Mouse (Mus musculus) right cerebral cortex, adult 18-20 months (tissue): Measurements from ENCODE around the gene Hpca.

Source experiments
- DNase-seq: peaks from one replicate; pipeline ENCODE4 v3.0.0; 2022; ENCODE audit warnings: mixed read lengths

The Hpca gene

GRCm38 (mm10) chr4:129135637-129136036 is 13.8 kb upstream of the Hpca start:
- no peak for DNase-seq

DNA sequence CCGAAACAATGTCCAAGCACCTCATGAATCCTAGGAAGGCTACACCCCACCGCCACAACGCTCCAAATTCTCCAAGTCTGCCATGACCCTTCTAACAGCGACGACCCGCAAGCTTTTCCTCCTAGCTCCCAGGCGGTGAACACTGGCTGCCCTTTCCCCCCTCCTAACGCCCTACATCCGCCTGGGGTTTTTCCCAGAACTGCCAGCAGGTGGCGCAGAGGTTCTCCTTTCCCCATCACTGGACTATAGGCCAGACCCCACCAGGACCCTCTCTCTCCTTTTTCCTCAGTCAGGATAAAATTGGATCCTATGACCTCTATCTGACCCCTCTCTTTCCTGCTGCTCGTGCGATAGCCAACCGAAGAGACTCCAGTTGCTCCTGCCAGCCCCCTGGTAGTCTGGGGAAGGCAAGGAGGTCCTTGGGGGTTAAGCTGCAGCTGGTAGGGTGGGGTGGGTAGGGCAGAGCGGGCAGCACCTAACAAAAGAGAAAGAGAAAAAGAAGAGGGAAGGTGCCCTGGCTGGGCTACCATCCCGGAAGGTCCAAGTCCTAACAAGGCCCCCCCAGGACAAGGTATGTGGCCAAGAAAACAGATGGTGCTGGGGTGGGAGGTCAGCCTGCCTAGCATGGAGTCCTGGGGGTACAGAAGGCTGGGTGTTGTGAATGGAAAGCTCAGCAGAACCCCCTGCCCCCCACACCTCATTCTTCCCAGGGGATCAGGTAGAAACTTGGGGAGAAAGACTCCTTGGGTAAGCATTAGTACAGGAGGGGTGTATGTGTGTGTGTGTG is 13.2 kb upstream of the Hpca start:
- DNase-seq, result peak; percentile 66

GRCm38 (mm10) chr4:129130755-129131303 is 9.0 kb upstream of the Hpca start:
- no peak for DNase-seq

DNA sequence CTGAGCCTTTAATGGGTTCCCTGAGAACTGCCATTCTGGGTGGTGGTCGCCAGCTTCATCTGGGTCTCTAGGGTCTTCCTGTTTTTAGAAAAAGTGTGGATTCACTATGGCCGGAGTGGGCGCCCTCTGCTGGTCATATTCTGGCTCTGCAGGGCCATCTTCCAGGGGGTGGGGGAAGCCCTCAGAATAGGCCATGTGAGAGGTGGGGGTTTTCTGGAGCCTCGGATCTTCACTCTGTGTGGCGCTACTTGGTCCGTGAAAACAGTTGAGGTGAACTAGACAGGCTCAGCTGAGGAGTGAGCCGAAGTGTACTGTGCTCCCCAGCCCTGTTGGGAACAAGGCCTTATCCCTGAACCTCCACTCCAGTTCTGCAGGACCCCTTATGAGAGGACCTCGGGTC is 8.3 kb upstream of the Hpca start:
- no peak for DNase-seq

DNA sequence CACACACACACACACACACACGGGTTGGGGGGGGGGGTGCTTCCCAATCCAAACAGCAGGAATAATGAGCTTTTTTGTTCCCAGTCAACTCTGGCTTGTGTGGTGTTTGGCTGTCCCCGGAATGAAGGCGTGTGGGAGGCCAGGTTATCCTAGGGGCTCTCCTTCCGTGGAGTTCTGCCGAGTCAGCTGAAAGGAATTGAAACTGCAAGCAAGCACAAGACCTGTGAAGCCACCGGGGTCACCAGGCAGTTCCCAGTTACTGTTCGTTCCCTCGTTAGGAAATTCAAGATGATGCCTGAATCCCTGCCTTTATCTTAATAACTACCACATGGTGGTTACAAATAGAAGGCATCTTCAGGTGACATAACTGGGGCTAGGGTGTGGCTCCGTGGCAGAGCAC is 7.6 kb upstream of the Hpca start:
- DNase-seq, result no peak

DNA sequence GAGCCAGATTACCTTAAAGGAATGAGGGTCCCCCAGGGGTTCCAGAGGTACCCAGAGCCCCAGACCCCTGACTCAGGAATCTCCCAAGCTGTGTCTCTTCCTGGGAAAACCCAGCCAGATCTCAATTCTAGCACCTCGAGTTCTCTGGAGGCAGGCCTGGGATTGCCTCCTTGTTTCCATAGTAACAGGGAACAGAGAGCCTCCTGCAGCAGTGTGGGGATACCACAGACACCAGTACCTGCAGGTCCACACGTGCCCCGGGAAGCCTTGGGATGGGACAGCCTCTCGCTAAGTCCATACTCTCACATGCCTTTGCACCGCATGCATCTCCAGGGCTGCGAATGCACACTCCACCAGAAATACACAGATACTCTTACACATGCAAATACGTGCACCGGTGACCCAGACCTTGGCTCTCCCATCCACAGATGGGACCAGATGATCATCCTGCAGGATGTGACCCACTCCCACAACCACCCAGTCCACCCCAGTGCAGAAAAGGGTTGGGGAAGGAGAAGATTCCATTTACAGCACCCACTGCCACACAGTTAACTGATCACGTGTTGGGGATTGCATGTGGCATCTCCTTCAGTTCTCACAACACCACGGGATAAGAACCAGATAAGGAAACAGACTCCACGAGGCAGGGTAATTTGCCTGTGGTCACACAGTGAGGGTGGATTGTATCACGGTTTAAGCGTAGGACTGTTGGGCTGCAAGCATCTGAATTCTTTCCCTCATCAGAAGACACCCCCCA is 6.9 kb upstream of the Hpca start:
- peak; percentile 73 for DNase-seq

DNA sequence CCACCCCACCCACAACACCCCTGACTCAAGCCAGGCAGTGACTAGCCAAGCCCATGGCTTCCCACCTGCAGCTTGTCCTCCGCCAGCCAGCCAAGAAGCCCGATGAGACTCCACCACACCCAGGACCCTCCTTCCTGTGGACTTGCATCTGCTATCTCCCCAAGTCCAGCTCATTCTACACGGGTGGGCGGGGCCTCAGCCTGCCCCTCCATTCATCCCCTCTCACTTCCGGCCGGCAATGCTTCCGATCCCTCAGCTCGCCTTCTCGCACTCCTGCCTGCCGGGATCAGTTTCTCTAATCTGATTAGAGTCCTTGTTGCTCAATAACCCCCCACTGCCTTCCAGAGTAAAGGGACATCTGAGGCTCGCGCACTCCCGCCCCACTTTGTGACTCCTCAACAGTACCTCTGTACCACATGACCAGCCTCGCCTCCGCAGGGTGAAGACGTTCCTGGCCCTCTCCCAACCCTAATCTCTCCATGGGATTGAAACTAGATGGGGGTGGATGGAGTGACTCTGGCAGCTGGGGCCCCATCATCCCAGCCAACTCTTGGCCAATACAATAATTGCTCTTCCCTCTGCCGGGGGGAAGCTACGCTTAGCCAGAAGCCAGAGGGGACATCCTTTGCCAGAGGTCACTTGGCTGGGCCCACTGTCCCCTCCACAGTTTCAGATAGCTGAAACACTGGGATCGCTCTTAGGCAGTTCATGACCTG is 4.1 kb upstream of the Hpca start:
- DNase-seq, result no peak

GRCm38 (mm10) chr4:129124652-129125146 is 2.9 kb upstream of the Hpca start:
- DNase-seq, result peak; percentile 70

GRCm38 (mm10) chr4:129122719-129123118 is 883 bp upstream of the Hpca start:
- no peak for DNase-seq

DNA sequence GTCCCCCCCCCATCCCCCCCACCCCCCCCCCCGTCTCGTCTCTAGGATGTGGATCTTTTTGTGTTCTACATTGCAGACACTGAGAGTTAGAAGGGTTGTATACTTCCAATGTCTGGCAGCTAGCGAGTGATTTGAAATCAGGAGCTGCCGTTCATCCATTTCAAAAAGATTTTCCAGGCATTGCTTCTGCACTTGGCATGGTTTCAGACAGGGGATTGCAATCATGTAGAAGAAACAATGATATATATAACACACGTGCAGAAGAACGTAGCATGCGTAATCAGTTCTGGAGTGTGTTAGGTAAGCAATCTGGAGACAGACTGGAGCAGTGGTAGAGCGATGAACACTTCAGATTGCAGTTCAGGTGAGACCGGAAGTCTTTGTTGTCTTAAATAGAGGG is 271 bp upstream of the Hpca start:
- no peak for DNase-seq

DNA sequence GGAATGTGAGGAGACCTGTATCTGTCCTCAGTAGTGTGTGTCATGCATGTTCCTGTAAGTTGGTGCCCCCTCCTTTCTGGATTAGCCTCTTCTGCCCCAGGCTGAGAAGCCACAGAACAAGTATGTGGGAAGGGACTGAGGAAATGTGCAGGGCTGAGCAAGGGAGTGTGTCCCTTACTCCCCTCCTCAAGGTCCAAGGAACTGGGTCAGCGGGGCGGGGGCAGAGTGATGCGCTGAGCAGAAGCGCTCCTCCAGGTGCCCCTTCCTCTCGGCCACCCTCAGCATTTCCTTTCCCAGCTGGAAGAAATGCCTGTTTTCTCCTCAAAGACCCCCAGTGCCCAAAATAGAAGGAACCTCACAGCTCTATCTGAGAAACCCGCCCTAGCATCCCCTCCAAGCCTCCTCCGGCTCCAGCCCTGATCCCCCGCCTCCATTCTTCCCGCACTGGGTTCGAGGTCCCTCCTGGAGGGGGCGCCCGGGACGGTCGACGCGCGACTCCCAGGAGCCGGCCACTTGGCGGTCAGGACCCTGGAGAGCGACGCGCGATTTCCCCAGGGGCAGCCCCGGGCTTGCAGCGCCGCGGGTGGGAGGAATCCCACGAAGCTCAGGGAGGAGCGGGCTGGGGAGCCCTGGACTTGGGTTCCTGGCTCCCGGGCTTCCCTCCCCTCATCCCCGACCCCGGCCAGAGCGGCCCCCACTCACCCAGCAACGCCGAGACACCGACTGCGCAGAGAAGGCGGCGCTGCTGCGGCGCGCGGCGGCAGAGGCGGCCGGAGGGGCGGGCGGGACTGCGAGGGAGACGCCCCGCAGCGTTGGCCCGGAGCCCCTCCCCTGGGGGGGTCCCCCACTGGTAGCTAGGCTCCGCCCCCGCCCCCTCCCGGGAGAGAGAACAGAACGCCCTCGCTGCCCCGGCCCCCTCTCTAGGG is 1.1 kb downstream of the Hpca start:
- DNase-seq, result peak; percentile 76

DNA sequence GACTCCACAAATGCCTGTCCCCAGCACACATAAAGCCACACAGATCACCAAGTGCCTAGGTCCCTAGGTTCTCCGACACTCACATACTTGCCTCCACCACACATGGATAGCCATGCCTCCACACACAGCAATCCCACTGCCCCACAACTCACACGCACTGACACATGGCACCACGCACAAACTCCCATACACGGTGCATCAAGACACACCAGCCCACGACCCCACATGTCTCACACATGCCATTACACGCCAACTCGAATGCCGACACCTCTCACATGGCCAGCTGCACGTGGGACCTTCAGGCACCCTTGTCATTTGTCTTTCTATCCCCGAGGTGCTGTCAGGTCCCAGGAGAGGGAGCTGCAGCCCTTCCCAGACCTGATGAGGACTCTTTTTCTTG is 2.1 kb downstream of the Hpca start:
- DNase-seq, result no peak

- DNase-seq, result no peak
Measured at GRCm38 (mm10) chr4:129117720-129118510, 3.9 kb downstream of the Hpca start.

- DNase-seq, result no peak
Measured at GRCm38 (mm10) chr4:129116703-129117102, 5.1 kb downstream of the Hpca start.

GRCm38 (mm10) chr4:129113083-129113988 is 8.5 kb downstream of the Hpca start:
- DNase-seq, result peak; percentile 94

GRCm38 (mm10) chr4:129112231-129112630 is 9.6 kb downstream of the Hpca start:
- DNase-seq, result no peak

GRCm38 (mm10) chr4:129111350-129111749 is 10.5 kb downstream of the Hpca start:
- DNase-seq, result no peak

DNA sequence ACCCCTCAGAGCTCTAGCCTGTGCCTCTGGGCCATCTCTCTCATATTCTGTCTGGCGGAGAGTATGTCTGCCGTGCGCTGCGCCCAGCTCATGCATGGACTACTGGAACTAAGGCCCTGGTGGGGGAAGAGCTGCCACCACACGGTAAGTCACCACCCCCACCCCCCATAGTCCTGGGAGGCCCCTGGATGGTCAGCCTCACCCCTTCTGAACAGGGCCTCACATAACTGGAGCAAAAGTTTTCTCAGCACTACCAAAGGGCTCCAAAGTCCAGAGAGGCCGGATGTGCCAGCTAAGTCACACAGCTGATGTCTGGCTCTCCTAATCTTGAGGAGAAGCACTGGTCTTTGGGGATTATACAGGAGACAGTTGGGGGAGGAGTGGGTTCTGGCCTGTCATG is 11.0 kb downstream of the Hpca start:
- no peak for DNase-seq

GRCm38 (mm10) chr4:129108624-129109023 is 13.2 kb downstream of the Hpca start:
- DNase-seq, result no peak

DNA sequence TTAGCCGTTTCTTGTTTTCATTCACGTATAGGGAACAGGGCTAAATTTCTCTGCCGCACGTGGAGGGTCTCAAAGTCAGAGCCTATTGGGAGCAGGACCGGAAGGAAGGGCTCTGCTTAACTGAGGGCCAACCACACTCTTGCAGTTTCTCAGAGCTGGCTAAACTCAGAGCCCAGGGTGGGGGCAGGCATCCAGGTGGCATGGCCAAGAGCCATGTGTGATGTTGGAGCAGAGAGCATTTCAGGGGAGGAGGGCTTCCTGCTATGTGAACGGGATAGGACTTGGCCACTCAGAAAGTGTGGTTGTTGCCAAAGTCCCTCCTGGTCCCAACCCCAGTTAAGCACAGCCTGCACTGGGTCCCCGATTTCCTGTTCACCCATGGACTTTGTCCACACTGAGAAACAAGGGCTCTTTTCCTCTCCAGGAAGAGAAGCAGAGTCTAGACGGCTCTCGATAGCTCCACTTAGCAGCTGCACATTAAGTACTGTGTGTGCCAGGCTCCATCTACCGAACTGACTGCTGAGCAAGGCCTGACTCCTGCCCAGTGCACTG is 14.4 kb downstream of the Hpca start:
- no peak for DNase-seq
